Mouse (Mus musculus) neural tube, embryonic 15.5 days (tissue): ENCODE results near the gene Gm28729. TPM values are rescaled to one million over a fixed set of nuclear protein-coding genes. Genes with fewer than 3 reads are reported as not detected.
"Not testable (repeated sequence)": the region's sequence is repeated elsewhere in the genome, so short reads cannot be mapped to it uniquely, and the experiment has no call there.

Experiments
- ATAC-seq: fragments of 200-750 bp; cut with Nextera tagmentation; 2 replicates; pipeline ENCODE4 v1.8.0; 2017; ENCODE audit warnings: mild to moderate bottlenecking, moderate TSS enrichment, moderate library complexity; ENCODE audit not compliant: low FRiP score
- H3K27ac ChIP-seq: fragments of 300-500 bp; sonication (generic); replicated peaks from 2 replicates; pipeline ENCODE4 v1.5.1; 2015; ENCODE audit warnings: mild to moderate bottlenecking, inconsistent platforms
- H3K27me3 ChIP-seq: fragments of 300-500 bp; sonication (generic); replicated peaks from 2 replicates; pipeline ENCODE4 v1.6.1; 2015; ENCODE audit warnings: inconsistent platforms
- H3K36me3 ChIP-seq: fragments of 300-500 bp; sonication (generic); 2 replicates; pipeline ENCODE4 v1.6.1; 2015; ENCODE audit warnings: inconsistent platforms
- H3K4me1 ChIP-seq: fragments of 300-500 bp; sonication (generic); 2 replicates; pipeline ENCODE4 v1.6.1; 2015; ENCODE audit warnings: inconsistent platforms
- H3K4me2 ChIP-seq: fragments of 300-500 bp; sonication (generic); 2 replicates; pipeline ENCODE4 v1.6.1; 2015; ENCODE audit warnings: inconsistent platforms, mild to moderate bottlenecking, moderate library complexity
- H3K4me3 ChIP-seq: fragments of 300-500 bp; sonication (generic); replicated peaks from 2 replicates; pipeline ENCODE4 v1.5.1; 2015; ENCODE audit warnings: mild to moderate bottlenecking, inconsistent platforms
- H3K9ac ChIP-seq: fragments of 300-500 bp; sonication (generic); replicated peaks from 2 replicates; pipeline ENCODE4 v1.6.1; 2015; ENCODE audit warnings: mild to moderate bottlenecking, inconsistent platforms
- H3K9me3 ChIP-seq: fragments of 300-500 bp; sonication (generic); replicated peaks from 2 replicates; pipeline ENCODE4 v1.6.1; 2016; ENCODE audit warnings: inconsistent platforms
- WGBS: fragments of 180-500 bp; shearing (Covaris S2); methylation state at CpG from one replicate; pipeline ENCODE4 v1.1.7; 2015; ENCODE audit warnings: mixed read lengths; 5-methylcytosine and 5-hydroxymethylcytosine counted together
- polyA plus RNA-seq: library from polyadenylated mRNA; unstranded; fragments of >200 nt; fragmentation: Nextera tagmentation; extraction: Ambion mirVana; gene quantifications from 2 replicates; pipeline ENCODE4 v1.2.1, GENCODE M21; 2015

Gene Gm28729
- polyA plus RNA-seq, 1 experiment from 2014 or later, result not detected

GRCm38 (mm10) chr9:96537615-96537919 lies 12.5 kb upstream of the Gm28729 start:
- H3K9ac ChIP-seq, result no peak overlapping the region
- peak overlapping the region; percentile 68 for H3K4me2 ChIP-seq
- WGBS, result 87% methylated on average over 6 of the region's 6 CpGs
- ATAC-seq, result peak; percentile 21; the same call in 1 of the 2 replicates
- peaks cover 12% of the 10 kb centered on the region; the same call in 1 of the 2 replicates for H3K36me3 ChIP-seq
- H3K27me3 ChIP-seq, result no peaks in the 10 kb centered on the region
- H3K4me1 ChIP-seq, result peaks cover 9% of the 10 kb centered on the region
- no peak overlapping the region for H3K27ac ChIP-seq
- no peak overlapping the region; the same call in 1 of the 2 replicates for H3K4me3 ChIP-seq
- no peaks in the 10 kb centered on the region for H3K9me3 ChIP-seq

DNA sequence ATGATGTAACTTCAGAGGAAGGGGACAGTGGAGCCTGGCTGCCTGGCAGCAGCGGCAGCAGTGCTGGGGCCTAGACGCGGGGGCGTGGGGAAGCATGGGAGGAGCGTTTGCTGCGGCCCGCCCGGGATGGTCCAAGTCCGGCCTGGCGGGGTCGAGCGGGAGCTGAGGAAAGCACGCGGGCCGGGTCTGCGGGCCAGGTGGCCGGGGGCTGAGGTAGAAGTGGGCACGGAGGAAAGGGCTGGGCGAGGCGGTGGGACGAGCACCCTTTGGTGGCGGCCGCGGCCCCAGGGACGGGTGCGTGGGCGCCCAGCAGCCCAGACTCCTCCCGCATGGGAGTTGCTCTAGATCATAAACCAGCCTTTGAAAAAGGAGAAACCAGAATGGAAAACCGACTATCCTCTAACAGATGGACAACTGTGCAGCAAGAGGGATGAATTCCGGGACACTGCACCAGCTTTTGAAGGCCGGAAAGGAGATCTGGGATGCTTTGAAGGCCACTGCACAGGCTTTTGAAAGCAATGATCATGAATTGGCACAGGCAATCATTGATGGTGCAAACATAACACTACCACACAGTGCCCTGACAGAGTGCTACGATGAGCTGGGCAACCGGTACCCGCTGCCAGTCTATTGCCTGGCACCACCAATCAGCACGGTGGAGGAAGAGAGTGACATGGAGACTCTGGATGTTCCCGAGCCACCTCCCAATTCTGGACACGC lies 12.0 kb upstream of the Gm28729 start:
- H3K27me3 ChIP-seq, result no peaks in the 10 kb centered on the region

GRCm38 (mm10) chr9:96536093-96536492 lies 11.0 kb upstream of the Gm28729 start:
- not testable (repeated sequence) for H3K27me3 ChIP-seq, H3K4me3 ChIP-seq, H3K27ac ChIP-seq, H3K9ac ChIP-seq, H3K4me2 ChIP-seq, H3K9me3 ChIP-seq, H3K4me1 ChIP-seq, H3K36me3 ChIP-seq, ATAC-seq
- 97% methylated on average over 4 of the region's 4 CpGs for WGBS

More for the DNA sequence above, 12.0 kb upstream of the Gm28729 start:
- peak overlapping the region; percentile 37 for H3K4me3 ChIP-seq
- H3K9ac ChIP-seq, result peak overlapping the region; percentile 47
- 26% methylated on average over 37 of the region's 37 CpGs for WGBS
- H3K4me2 ChIP-seq, result peak overlapping the region; percentile 68
- H3K9me3 ChIP-seq, result no peaks in the 10 kb centered on the region
- peak overlapping the region; percentile 69 for H3K27ac ChIP-seq
- H3K36me3 ChIP-seq, result peaks cover 9% of the 10 kb centered on the region; the same call in 1 of the 2 replicates
- H3K4me1 ChIP-seq, result peaks cover 9% of the 10 kb centered on the region
- peak; percentile 79 for ATAC-seq

GRCm38 (mm10) chr9:96535431-96535830 lies 10.4 kb upstream of the Gm28729 start:
- Histone ChIP-seq H3K36me3 (no peaks in the 10 kb centered on the region), H3K9me3 (no peaks in the 10 kb centered on the region), H3K9ac (no peak overlapping the region), H3K4me1 (peaks cover 15% of the 10 kb centered on the region), H3K27ac (no peak overlapping the region), H3K27me3 (no peaks in the 10 kb centered on the region), H3K4me3 (no peak overlapping the region), H3K4me2 (no peak overlapping the region)
- no peak for ATAC-seq
- 83% methylated on average over 6 of the region's 6 CpGs for WGBS

GRCm38 (mm10) chr9:96534256-96534655 lies 9.2 kb upstream of the Gm28729 start:
- 98% methylated on average over 4 of the region's 4 CpGs for WGBS
- Histone ChIP-seq H3K4me1 (peaks cover 23% of the 10 kb centered on the region), H3K27me3 (no peaks in the 10 kb centered on the region)

GRCm38 (mm10) chr9:96533476-96533875 lies 8.4 kb upstream of the Gm28729 start:
- H3K4me3 ChIP-seq, result no peak overlapping the region
- no peak overlapping the region for H3K9ac ChIP-seq
- no peaks in the 10 kb centered on the region for H3K9me3 ChIP-seq
- no peak for ATAC-seq
- 84% methylated on average over 6 of the region's 6 CpGs for WGBS
- no peak overlapping the region for H3K4me2 ChIP-seq
- peaks cover 23% of the 10 kb centered on the region for H3K4me1 ChIP-seq
- no peaks in the 10 kb centered on the region for H3K36me3 ChIP-seq
- H3K27ac ChIP-seq, result no peak overlapping the region
- H3K27me3 ChIP-seq, result no peaks in the 10 kb centered on the region

More at GRCm38 (mm10) chr9:96534256-96534655, 9.2 kb upstream of the Gm28729 start:
- H3K27ac ChIP-seq, result no peak overlapping the region
- ATAC-seq, result no peak
- no peaks in the 10 kb centered on the region for H3K36me3 ChIP-seq
- no peak overlapping the region for H3K9ac ChIP-seq
- H3K4me3 ChIP-seq, result no peak overlapping the region
- no peaks in the 10 kb centered on the region for H3K9me3 ChIP-seq
- H3K4me2 ChIP-seq, result no peak overlapping the region

- no peak for ATAC-seq
- H3K4me2 ChIP-seq, result no peak overlapping the region
Observed at GRCm38 (mm10) chr9:96532531-96532930, 7.5 kb upstream of the Gm28729 start.

DNA sequence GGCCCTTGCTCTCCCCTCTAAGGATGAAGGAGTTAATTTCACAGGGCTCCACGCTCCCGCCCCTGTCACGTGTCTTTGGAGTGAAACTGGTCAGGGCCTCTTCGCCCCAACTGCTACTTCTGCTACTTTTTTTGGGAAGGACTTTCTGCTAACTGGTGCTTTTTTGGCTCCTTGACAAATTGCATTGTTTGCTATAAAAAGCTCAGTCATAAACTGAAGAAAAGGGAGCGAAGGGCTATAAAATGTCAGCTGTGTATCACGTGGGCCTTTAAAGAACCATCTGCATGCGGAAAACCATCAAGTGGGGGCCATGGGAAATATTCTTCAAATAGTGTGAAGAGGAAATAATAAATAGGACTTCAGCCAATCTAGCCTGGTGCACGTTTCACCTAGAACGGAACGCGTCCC lies 5.6 kb upstream of the Gm28729 start:
- Histone ChIP-seq H3K4me2 (peak overlapping the region; percentile 43), H3K27me3 (no peaks in the 10 kb centered on the region), H3K9me3 (no peaks in the 10 kb centered on the region), H3K9ac (no peak overlapping the region), H3K4me1 (peaks cover 14% of the 10 kb centered on the region), H3K4me3 (peak overlapping the region; percentile 25), H3K27ac (peak overlapping the region; percentile 51; the same call in 1 of the 2 replicates), H3K36me3 (no peaks in the 10 kb centered on the region)
- WGBS, result 10% methylated on average over 11 of the region's 11 CpGs
- peak; percentile 64; the same call in 1 of the 2 replicates for ATAC-seq

More at GRCm38 (mm10) chr9:96532531-96532930, 7.5 kb upstream of the Gm28729 start:
- Histone ChIP-seq H3K36me3 (no peaks in the 10 kb centered on the region), H3K4me3 (no peak overlapping the region), H3K9ac (no peak overlapping the region), H3K9me3 (no peaks in the 10 kb centered on the region), H3K27ac (no peak overlapping the region), H3K27me3 (no peaks in the 10 kb centered on the region), H3K4me1 (peaks cover 23% of the 10 kb centered on the region)
- WGBS, result 85% methylated on average over 4 of the region's 4 CpGs

DNA sequence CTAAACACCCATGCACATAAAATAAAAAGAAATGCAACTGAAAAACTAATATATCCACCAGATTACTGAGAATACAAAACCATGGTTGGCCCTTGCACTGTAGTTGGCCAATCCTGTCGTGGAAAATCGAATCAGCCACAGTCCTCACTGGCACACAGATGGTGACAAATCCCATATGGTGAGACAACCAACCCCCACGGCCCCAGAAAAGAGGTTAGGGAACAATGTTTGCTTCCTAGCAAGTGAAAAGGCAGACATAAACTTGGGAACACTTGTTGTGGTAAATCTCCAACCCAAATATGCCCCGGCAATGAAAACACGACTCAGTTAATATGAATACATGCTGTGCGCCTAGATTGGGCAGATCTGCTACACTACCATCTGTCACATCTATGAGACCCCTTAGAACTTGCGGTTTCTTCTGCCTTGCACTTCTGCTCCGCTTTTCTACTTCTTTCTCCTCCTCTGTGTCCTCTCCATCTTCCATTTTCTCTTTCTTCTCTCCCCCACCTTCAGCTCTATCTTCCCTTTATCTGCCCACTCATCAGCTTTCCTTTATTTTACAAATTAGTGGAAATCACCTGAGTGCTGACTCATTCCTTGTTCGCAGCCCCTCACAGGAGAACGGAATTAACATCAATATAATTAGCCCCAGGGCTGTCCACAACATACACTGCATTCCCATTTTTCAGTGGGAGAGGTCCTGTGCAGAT lies 5.1 kb upstream of the Gm28729 start:
- Histone ChIP-seq H3K27me3 (no peaks in the 10 kb centered on the region), H3K9me3 (no peaks in the 10 kb centered on the region), H3K9ac (no peak overlapping the region), H3K4me2 (peak overlapping the region; percentile 43), H3K4me1 (peaks cover 17% of the 10 kb centered on the region), H3K36me3 (no peaks in the 10 kb centered on the region), H3K4me3 (peak overlapping the region; percentile 25), H3K27ac (no peak overlapping the region)
- 45% methylated on average over 10 of the region's 10 CpGs for WGBS
- ATAC-seq, result peak; percentile 17; the same call in 1 of the 2 replicates

- 92% methylated on average over 4 of the region's 4 CpGs for whole genome bisulfite sequencing
- no peak for ATAC-seq
- Histone ChIP-seq H3K36me3 (no peaks in the 10 kb centered on the region), H3K4me2 (no peak overlapping the region), H3K27me3 (no peaks in the 10 kb centered on the region), H3K27ac (no peak overlapping the region), H3K9ac (no peak overlapping the region), H3K4me3 (no peak overlapping the region), H3K4me1 (peaks cover 18% of the 10 kb centered on the region), H3K9me3 (no peaks in the 10 kb centered on the region)
Observed at GRCm38 (mm10) chr9:96526011-96526410, 947 bp upstream of the Gm28729 start.

DNA sequence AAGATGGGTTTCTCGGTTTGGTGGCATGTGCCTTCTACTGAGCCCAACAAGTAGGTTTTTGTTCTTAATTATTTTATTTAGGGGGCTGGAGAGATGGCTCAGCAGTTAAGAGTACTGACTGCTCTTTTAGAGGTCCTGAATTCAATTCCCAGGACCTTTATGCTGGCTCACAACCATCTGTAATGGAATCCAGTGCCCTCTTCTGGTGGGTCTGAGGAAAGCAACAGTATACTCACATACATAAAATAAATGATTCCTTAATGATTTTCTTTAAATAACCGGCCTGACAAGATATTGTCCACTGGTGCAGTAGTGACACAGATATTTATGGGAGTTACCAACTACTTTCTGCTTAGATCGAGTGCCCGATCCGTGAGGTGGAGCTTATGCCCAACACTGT lies 1.9 kb downstream of the Gm28729 start:
- H3K9ac ChIP-seq, result no peak overlapping the region
- H3K4me2 ChIP-seq, result no peak overlapping the region
- no peak overlapping the region for H3K27ac ChIP-seq
- 0 out of 2 replicates have a peak, but pooled peaks cover 5% of the 10 kb centered on the region for H3K4me1 ChIP-seq
- ATAC-seq, result no peak
- WGBS, result 87% methylated on average over 5 of the region's 5 CpGs
- no peaks in the 10 kb centered on the region for H3K27me3 ChIP-seq
- H3K9me3 ChIP-seq, result no peaks in the 10 kb centered on the region
- H3K4me3 ChIP-seq, result no peak overlapping the region
- no peaks in the 10 kb centered on the region for H3K36me3 ChIP-seq

DNA sequence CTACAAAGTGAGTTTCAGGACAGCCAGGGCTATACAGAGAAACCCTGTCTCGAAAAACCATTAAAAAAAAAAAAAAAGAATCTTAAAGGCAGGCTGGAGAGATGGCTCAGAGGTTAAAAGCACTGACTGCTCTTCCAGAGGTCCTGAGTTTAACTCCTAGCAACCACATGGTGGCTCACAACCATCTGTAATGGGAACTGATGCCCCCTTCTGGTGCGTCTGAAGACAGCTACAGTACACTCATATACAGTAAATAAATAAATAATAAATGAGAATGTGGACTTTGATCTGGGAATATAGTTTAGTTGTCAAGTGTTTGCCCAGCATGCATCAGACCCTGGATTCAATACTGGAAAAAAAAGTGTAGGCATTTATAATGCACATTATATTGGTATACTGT lies 3.5 kb downstream of the Gm28729 start:
- not testable (repeated sequence) for ATAC-seq, H3K27me3 ChIP-seq, H3K4me1 ChIP-seq, H3K27ac ChIP-seq, H3K9me3 ChIP-seq, H3K36me3 ChIP-seq, H3K4me2 ChIP-seq, H3K4me3 ChIP-seq, H3K9ac ChIP-seq
- 89% methylated on average over 2 of the region's 2 CpGs for WGBS
